Mouse (Mus musculus) MEL (cell line): Measurements from ENCODE around the gene Gm826.

Experiments
- BHLHE40 ChIP-seq: IDR thresholded peaks from 2 replicates; pipeline ENCODE4 v1.6.1; 2012; ENCODE audit warnings: low read depth, mild to moderate bottlenecking, inconsistent platforms, low read length, improper control_type of control experiment, borderline replicate concordance
- CTCF ChIP-seq, 3 experiments: IDR thresholded peaks in 2 of 3; conservative IDR thresholded peaks in 1 of 3; 2 replicates each; pipeline ENCODE4 v1.5.1; 2011 to 2012; ENCODE audit warnings: low read length in 3 of 3, low read depth in 2 of 3, mild to moderate bottlenecking in 2 of 3, improper control_type of control experiment in 1 of 3, inconsistent platforms in 1 of 3, mixed read lengths in 1 of 3, moderate library complexity in 1 of 3; ENCODE audit not compliant: control insufficient read depth in 1 of 3, insufficient read depth in 1 of 3, poor library complexity in 1 of 3, severe bottlenecking in 1 of 3
- E2F4 ChIP-seq: IDR thresholded peaks from 2 replicates; pipeline ENCODE4 v1.6.1; 2011; ENCODE audit warnings: low read depth, low read length, improper control_type of control experiment, borderline replicate concordance
- EP300 ChIP-seq, 2 experiments: IDR thresholded peaks; 2 replicates each; pipeline ENCODE4 v1.6.1; 2011; ENCODE audit warnings: improper control_type of control experiment in 2 of 2, low read length in 2 of 2, low read depth in 1 of 2, mild to moderate bottlenecking in 1 of 2
- GATA1 ChIP-seq: IDR thresholded peaks from 2 replicates; pipeline ENCODE4 v1.6.1; 2011; ENCODE audit warnings: low read depth, low read length, improper control_type of control experiment
- JUND ChIP-seq: IDR thresholded peaks from 2 replicates; pipeline ENCODE4 v1.6.1; 2011; ENCODE audit warnings: low read depth, mild to moderate bottlenecking, improper control_type of control experiment, low read length
- MAX ChIP-seq: IDR thresholded peaks from 2 replicates; pipeline ENCODE4 v1.6.1; 2011; ENCODE audit warnings: low read length, improper control_type of control experiment
- POLR2A ChIP-seq, 2 experiments: IDR thresholded peaks; 2 replicates each; pipeline ENCODE4 v1.6.1; 2011 to 2012; ENCODE audit warnings: low read length in 2 of 2, mild to moderate bottlenecking in 2 of 2, control low read depth in 1 of 2, improper control_type of control experiment in 1 of 2, low read depth in 1 of 2, moderate library complexity in 1 of 2; ENCODE audit not compliant: control insufficient read depth in 1 of 2, insufficient read depth in 1 of 2, poor library complexity in 1 of 2
- POLR2AphosphoS5 ChIP-seq: IDR thresholded peaks from 2 replicates; pipeline ENCODE4 v1.6.1; 2012; ENCODE audit warnings: low read depth, borderline replicate concordance, mild to moderate bottlenecking, inconsistent platforms, low read length, moderate library complexity, mixed read lengths
- RCOR1 ChIP-seq: IDR thresholded peaks from 2 replicates; pipeline ENCODE4 v1.6.1; 2012; ENCODE audit warnings: low read depth, mild to moderate bottlenecking, inconsistent platforms, low read length, improper control_type of control experiment
- TAL1 ChIP-seq: IDR thresholded peaks from 2 replicates; pipeline ENCODE4 v1.6.1; 2012; ENCODE audit warnings: mild to moderate bottlenecking, inconsistent platforms, low read length, moderate library complexity, mixed read lengths
- TBP ChIP-seq: IDR thresholded peaks from 2 replicates; pipeline ENCODE4 v1.8.0; 2011; ENCODE audit warnings: low read depth, low read length, improper control_type of control experiment
- TCF12 ChIP-seq: IDR thresholded peaks from 2 replicates; pipeline ENCODE4 v1.6.1; 2014; ENCODE audit warnings: low read depth, mild to moderate bottlenecking, inconsistent platforms, low read length, improper control_type of control experiment, moderate library complexity
- ZMIZ1 ChIP-seq: IDR thresholded peaks from 2 replicates; pipeline ENCODE4 v1.6.1; 2012; ENCODE audit warnings: low read depth, mild to moderate bottlenecking, inconsistent platforms, low read length, improper control_type of control experiment, moderate library complexity

- TF ChIP-seq TCF12: no peak
- TF ChIP-seq EP300 (IDR thresholded peaks at IDR 0.05; ENCODE audit: low read depth in 1 of 2, low read length in 2 of 2): no peak
- TF ChIP-seq POLR2AphosphoS5: no peak
- no peak for TF ChIP-seq RCOR1
- TF ChIP-seq BHLHE40: no peak
- TF ChIP-seq CTCF (IDR thresholded peaks at IDR 0.05 in 2 of 3, conservative IDR thresholded peaks at IDR 0.05 in 1 of 3; ENCODE audit: control insufficient read depth in 1 of 3, insufficient read depth in 1 of 3, low read depth in 2 of 3, low read length in 3 of 3, poor library complexity in 1 of 3, severe bottlenecking in 1 of 3): no peak
- no peak for TF ChIP-seq TAL1
- TF ChIP-seq E2F4: no peak
- TF ChIP-seq MAX: no peak
- TF ChIP-seq POLR2A (IDR thresholded peaks at IDR 0.05; ENCODE audit: control insufficient read depth in 1 of 2, insufficient read depth in 1 of 2, low read depth in 1 of 2, low read length in 2 of 2, poor library complexity in 1 of 2): no peak
- no peak for TF ChIP-seq TBP
- no peak for TF ChIP-seq JUND
- TF ChIP-seq GATA1: no peak
- TF ChIP-seq ZMIZ1: no peak
These were observed 29.2 kb upstream of the Gm826 start for GRCm38 (mm10) chr2:160363201-160363600.
